Mouse (Mus musculus) spleen, embryonic (tissue): Measurements from ENCODE around the gene Rnase1.

ENCODE experiments used
- CTCF ChIA-PET: fragments of 350-600 bp; sonication (Branson Sonifier 250); formaldehyde crosslinking; loops from one replicate; lab custom pipeline; 2022; lab: Charles Lee

Rnase1 gene

GRCm38 (mm10) chr14:51142119-51142518 lies 4.5 kb downstream of the Rnase1 start:
- CTCF ChIA-PET: no interaction called here

DNA sequence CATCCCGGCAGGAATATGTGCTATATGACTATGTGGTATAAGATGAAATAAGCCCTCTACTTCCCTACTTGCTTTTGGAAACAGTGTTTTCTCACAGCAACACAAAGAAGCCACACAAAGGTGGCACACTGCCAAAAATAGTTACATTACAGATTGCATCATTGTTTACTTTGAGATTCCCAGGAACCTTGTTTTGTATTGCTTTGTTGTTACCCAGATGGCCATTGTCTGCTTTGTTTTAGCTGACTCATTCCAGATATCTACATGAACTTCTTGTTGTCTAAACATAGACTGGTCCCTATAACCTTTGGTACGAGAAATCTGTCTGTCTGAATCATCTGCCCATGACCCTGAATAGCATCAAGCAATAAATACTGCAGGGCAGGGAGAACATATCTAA lies 6.2 kb downstream of the Rnase1 start:
- CTCF ChIA-PET: no interaction called here

- CTCF ChIA-PET: no interaction called here
Measured at GRCm38 (mm10) chr14:51132372-51132771, 14.2 kb downstream of the Rnase1 start.

DNA sequence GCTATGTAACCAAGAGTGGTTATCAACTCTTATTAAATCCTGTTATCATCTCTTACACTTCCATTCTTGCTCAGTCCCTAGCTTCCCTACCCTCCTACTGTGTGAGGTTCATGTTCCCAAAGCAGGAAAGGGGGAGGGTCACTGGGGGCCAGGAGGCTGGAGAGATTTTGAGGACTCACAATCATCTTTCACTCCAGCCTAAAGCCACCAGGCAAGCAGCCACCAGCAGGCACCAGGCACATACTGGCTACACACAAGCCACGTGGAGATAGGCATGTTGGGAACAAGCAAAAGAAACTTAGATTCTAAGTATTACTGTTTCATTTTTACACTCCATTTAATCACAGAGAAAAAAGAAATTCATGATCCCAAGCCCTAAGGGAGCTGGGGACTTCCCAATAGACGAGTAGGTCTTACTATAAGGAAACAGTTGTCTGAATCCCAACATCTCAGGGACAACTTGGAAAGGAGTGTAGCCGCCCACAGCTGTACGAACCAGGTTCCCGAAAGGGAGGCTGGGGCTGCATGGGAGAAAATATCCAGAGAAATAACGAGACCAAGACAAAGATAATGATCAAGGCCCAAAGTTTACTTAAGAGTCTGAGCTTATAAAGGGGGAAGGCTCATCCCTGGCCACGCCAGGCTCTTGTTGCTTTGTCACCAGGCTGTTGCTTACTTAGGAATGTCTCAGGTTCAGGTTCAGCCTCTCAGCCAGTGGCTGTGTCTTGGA lies 15.3 kb downstream of the Rnase1 start:
- CTCF ChIA-PET: interaction anchor here (0.6 to 0.7 kb wide), 3 partner anchors 43 to 753 kb away, joined by 3 to 12 read pairs (median 4); no protein-coding TSS in a partner anchor

DNA sequence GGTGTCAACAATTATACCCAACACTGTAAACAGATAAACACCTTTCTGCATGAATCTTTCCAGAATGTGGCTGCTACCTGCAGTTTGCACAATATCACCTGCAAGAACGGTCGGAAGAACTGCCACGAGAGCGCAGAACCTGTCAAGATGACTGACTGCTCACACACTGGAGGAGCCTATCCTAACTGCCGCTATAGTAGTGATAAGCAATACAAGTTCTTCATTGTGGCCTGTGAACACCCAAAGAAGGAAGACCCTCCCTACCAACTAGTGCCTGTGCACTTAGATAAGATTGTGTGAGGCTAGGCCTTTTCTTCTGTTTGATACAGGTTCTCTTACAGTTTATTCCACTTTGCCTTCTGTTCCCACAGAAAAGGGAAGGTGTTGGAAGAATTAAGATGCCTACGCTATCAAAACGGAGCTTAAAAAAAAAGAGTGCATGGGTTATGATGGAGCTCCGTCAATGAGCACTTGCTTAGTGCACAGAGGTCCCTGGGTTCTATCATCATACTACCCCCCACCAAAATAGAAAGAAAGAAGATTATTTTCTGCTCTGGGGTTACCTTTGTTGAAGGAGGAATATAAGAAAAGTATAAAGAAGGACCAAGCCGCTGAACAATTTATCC lies 16.2 kb downstream of the Rnase1 start:
- CTCF ChIA-PET: interaction anchor here (0.7 kb wide), 1 partner anchor 754 kb away, joined by 3 read pairs; no protein-coding TSS in a partner anchor

- CTCF ChIA-PET: no interaction called here
Measured at GRCm38 (mm10) chr14:51129624-51129975, 17.0 kb downstream of the Rnase1 start.

DNA sequence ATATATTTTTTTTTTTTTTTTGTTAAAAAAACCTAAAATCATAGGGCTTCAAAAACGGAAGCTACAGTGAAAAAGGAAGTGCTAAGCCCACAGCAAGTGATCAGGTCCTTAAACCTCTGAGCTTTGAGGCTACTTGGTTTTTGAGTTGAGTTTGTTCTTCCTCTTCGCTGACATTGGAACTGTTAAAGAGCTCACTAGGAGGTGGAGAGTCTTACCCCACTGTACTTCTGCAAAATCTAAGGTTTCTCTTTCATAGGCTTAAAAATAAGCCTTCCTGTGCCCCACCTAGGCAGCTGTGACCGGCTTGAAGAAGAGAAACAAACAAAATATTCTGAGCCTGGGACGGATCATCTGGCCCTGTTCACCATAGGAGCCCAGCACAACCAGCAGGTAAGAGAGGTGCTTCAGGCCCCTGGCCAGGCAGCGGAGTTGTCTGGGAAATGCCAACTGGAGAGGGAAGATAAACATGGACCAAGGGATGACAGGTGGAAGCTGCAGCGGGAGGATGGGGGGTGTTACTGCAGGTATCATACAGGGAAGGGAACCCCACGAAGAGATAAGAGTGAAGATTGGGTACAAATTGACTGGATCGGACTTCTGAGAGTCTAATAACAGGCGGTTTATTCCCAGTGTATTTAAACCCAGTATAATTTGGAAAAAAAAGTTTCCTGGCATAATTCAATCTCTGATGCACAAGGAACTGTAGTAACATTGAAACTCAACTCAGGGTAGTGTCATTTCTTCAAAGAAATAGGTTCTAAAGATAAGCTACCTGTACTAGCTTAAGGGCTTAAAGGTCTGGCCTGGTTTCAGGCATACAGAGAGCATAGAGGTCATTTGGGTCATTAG lies 17.6 kb downstream of the Rnase1 start:
- CTCF ChIA-PET: interaction anchor here (0.6 to 1.1 kb wide), 6 partner anchors 25 to 353 kb away, joined by 3 to 6 read pairs (median 3); no protein-coding TSS in a partner anchor

- CTCF ChIA-PET: interaction anchor here (0.7 to 1.1 kb wide), 2 partner anchors 24 to 62 kb away, joined by 3 to 4 read pairs; no protein-coding TSS in a partner anchor
Measured at GRCm38 (mm10) chr14:51127648-51128258, 18.8 kb downstream of the Rnase1 start.

GRCm38 (mm10) chr14:51125684-51126083 lies 20.9 kb downstream of the Rnase1 start:
- CTCF ChIA-PET: no interaction called here

GRCm38 (mm10) chr14:51113916-51114560 lies 32.5 kb downstream of the Rnase1 start, which contains the start of gene Eddm3b:
Gene Eddm3b, plus strand, starts transcription at chr14:51114426.
- CTCF ChIA-PET: no interaction called here

GRCm38 (mm10) chr14:51113476-51113875 lies 33.1 kb downstream of the Rnase1 start:
- CTCF ChIA-PET: interaction anchor here (0.7 kb wide), 1 partner anchor 245 kb away, joined by 4 read pairs; no protein-coding TSS in a partner anchor

GRCm38 (mm10) chr14:51111966-51112365 lies 34.6 kb downstream of the Rnase1 start:
- CTCF ChIA-PET: no interaction called here

DNA sequence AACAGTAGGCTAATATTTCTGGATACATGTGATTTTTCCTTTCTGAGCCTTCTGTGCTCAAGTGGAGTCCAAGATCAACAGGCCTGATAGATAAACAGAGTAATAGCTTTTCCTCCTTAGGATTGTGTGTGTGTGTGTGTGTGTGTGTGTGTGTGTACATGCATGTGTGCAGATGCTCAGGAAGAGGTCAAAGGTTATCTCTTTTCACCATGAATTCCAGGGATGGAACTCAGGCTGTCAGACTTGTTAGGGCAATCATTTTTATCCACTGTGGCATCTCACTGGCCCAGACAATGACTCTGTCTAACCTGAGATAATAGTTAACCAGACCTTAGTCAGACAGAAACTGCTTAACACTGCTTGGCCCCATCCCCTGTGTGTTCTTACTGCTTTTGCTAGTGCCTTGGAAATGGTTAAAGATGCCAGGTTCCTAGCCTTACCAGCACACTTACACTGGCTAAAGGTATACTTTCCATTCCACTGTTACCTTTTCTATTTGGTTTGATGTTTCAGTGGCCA lies 40.1 kb downstream of the Rnase1 start:
- CTCF ChIA-PET: no interaction called here

DNA sequence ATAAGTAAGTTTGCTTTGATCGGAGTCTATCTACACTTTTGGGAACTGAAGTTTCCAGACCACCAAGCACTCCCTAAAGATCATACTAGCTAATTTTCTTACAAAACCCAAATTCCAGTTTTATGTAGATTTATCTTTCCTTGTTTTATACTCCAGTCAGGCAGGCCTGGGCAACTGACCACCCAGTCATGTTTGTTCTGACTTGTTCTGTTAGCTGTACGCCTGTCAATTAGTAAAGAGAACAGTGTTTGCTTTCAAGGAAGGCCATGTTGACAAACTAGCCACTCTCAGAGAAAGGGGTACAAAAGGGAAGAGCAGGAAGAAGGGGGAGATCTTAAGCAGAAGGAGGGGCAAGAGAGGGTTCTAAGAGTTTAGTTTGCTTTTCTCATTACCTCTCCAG lies 42.2 kb downstream of the Rnase1 start:
- CTCF ChIA-PET: interaction anchor here (1.5 kb wide), 1 partner anchor 24 kb away, joined by 3 read pairs; no protein-coding TSS in a partner anchor

DNA sequence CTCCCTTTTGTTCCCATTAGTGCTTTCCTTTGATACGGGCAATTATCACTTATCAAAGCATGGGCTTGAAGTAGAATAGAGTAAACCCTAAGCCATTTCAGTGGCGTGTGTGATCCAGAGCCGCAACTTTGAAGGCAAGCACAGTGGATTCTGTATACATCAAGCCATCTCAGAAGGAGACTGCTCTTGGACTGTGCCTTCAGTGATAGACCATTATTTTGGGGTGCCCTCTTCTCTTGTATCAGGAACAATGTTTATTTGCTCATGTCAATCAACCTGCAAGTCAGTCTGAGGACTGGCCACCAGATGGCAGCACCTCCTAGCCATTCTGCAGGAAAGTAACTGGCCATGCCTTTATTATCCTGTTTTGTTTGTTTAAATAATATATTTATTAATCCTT lies 43.4 kb downstream of the Rnase1 start:
- CTCF ChIA-PET: interaction anchor here (1.5 kb wide), 1 partner anchor 25 kb away, joined by 3 read pairs; no protein-coding TSS in a partner anchor

DNA sequence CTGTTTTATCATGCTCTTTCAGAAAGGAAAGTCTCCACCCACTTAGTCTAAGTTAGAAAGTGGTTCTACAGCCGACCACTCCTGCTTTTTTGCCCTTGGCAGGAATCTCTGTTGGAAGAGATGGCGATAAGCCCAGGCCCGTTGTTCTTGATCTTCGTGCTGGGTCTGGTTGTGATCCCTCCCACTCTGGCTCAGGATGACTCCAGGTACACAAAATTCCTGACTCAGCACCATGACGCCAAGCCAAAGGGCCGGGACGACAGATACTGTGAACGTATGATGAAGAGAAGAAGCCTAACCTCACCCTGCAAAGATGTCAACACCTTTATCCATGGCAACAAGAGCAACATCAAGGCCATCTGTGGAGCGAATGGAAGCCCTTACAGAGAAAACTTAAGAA lies 45.3 kb downstream of the Rnase1 start:
- CTCF ChIA-PET: no interaction called here

DNA sequence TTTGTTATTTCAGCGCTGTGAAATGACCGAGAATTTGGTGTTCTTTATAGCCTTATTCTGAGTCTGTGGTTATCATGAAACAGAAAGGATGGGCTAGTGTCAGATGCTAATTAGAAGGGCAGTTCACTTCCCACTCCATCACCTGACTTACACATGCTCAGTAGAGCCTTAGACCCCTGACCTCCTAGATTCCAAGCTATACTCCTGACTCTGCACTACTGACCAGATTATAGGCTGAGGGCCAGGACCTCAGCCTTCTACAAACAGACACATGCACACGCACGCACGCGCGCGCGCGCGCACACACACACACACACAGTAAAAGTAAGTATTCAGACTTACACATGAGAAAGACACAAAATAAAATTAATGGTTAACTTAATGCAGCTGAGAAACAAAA lies 47.7 kb downstream of the Rnase1 start:
- CTCF ChIA-PET: no interaction called here

GRCm38 (mm10) chr14:51098300-51098699 lies 48.3 kb downstream of the Rnase1 start:
- CTCF ChIA-PET: interaction anchor here (0.6 kb wide), 1 partner anchor 30 kb away, joined by 3 read pairs; no protein-coding TSS in a partner anchor

GRCm38 (mm10) chr14:51095736-51096524 lies 50.7 kb downstream of the Rnase1 start:
- CTCF ChIA-PET: interaction anchor here (0.7 kb wide), 2 partner anchors 45 to 146 kb away, joined by 10 to 21 read pairs; no protein-coding TSS in a partner anchor
